Mouse (Mus musculus) adrenal gland, postnatal 0 days (tissue): ENCODE data around the gene Slc26a8. TPM values are rescaled to one million over a fixed set of nuclear protein-coding genes. Genes with fewer than 3 reads are reported as not detected.

ENCODE experiments used
- polyA plus RNA-seq: library from polyadenylated mRNA; unstranded; fragments of >200 nt; fragmentation: Nextera tagmentation; extraction: Ambion mirVana; gene quantifications from 2 replicates; pipeline ENCODE4 v1.2.1, GENCODE M21; 2015

The Slc26a8 gene
- polyA plus RNA-seq: 0.47 and 0.95 TPM in 2 replicates

GRCm38 (mm10) chr17:28689586-28690283, at the start of gene Slc26a8:
TSS of gene Slc26a8 (minus strand) at chr17:28690233.

GRCm38 (mm10) chr17:28725783-28726182, 35.8 kb upstream of the Slc26a8 start, which contains the start of gene AC170998.1:
TSS of gene AC170998.1 (plus strand) at chr17:28726083.

GRCm38 (mm10) chr17:28690776-28691686, 998 bp upstream of the Slc26a8 start, which contains the start of gene Mapk14:
TSS of gene Mapk14 (plus strand) at chr17:28691329.

GRCm38 (mm10) chr17:28622300-28622759, 67.7 kb downstream of the Slc26a8 start, which contains the start of gene Srpk1:
TSS of gene Srpk1 (minus strand) at chr17:28622709.

Other genes starting within 250 kb of the Slc26a8 start
- 24.5 and 33.5 TPM in 2 replicates for gene Fkbp5, start 172.7 kb downstream of the Slc26a8 start, polyA plus RNA-seq
- not detected in 2 replicates for gene Armc12, start 159.4 kb downstream of the Slc26a8 start, polyA plus RNA-seq
- not detected in 2 replicates for gene Clpsl2, start 140.8 kb downstream of the Slc26a8 start, polyA plus RNA-seq
- gene Clps, start 129.5 kb downstream of the Slc26a8 start, polyA plus RNA-seq: 2.8 TPM in 1 of 2 replicates, not detected in the other
- gene Lhfpl5, start 114.6 kb downstream of the Slc26a8 start, polyA plus RNA-seq: 5.3 and 8.9 TPM in 2 replicates
- gene Srpk1, start 67.5 kb downstream of the Slc26a8 start, polyA plus RNA-seq: 29.1 and 41.5 TPM in 2 replicates
- 24.6 and 35.4 TPM in 2 replicates for gene Mapk14, start 1.1 kb upstream of the Slc26a8 start, polyA plus RNA-seq
- 1.1 and 1.6 TPM in 2 replicates for gene AC170998.1, start 35.9 kb upstream of the Slc26a8 start, polyA plus RNA-seq
- gene Mapk13, start 79.1 kb upstream of the Slc26a8 start, polyA plus RNA-seq: 82.7 and 217 TPM in 2 replicates
- gene Brpf3, start 110.9 kb upstream of the Slc26a8 start, polyA plus RNA-seq: 7.8 and 13.0 TPM in 2 replicates
- 0.05 and 0.21 TPM in 2 replicates for gene Pnpla1, start 168.2 kb upstream of the Slc26a8 start, polyA plus RNA-seq
- 0.04 and 0.13 TPM in 2 replicates for gene 4930539E08Rik, start 225.1 kb upstream of the Slc26a8 start, polyA plus RNA-seq